Mouse (Mus musculus) small intestine, adult 2 months (tissue): ENCODE data around the gene Megf6.

Source experiments
- CTCF ChIP-seq: fragments of 200-500 bp; IDR thresholded peaks from 2 replicates; pipeline ENCODE4 v1.5.1; 2012; ENCODE audit warnings: low read depth, mild to moderate bottlenecking, control low read depth, inconsistent platforms, low read length, moderate library complexity, mixed read lengths; ENCODE audit not compliant: insufficient replicate concordance, insufficient read length; ENCODE audit errors: extremely low read depth
- POLR2A ChIP-seq: fragments of 200-500 bp; IDR thresholded peaks from 2 replicates; pipeline ENCODE4 v1.6.1; 2012; ENCODE audit warnings: low read depth, mild to moderate bottlenecking, control low read depth, inconsistent platforms, low read length, moderate library complexity

- no peak for TF ChIP-seq CTCF
- TF ChIP-seq POLR2A: peak; percentile 64; the same call in 1 of the 2 replicates
These were observed 129.2 kb downstream of the Megf6 start for GRCm38 (mm10) chr4:154299541-154300271.
